Mouse (Mus musculus) CD4-positive, CD25-positive, alpha-beta regulatory T cell, adult 4 months (primary cell): ENCODE measurements around the gene Slc35e2. TPM values are rescaled to one million over a fixed set of nuclear protein-coding genes. Genes with fewer than 3 reads are reported as not detected.
"Not testable (repeated sequence)": the region's sequence is repeated elsewhere in the genome, so short reads cannot be mapped to it uniquely, and the experiment has no call there.

Source experiments
- ATAC-seq: one replicate; pipeline ENCODE4 v1.8.0; 2017
- polyA plus RNA-seq, 2 experiments: library from polyadenylated mRNA; unstranded; fragments of 100-300 nt; shearing (Covaris generic); gene quantifications; one replicate each; pipeline ENCODE4 v1.2.1; 2017

The Slc35e2 gene
- polyA plus RNA-seq, 2 experiments from 2014 or later = 9.1 to 9.7 TPM

DNA sequence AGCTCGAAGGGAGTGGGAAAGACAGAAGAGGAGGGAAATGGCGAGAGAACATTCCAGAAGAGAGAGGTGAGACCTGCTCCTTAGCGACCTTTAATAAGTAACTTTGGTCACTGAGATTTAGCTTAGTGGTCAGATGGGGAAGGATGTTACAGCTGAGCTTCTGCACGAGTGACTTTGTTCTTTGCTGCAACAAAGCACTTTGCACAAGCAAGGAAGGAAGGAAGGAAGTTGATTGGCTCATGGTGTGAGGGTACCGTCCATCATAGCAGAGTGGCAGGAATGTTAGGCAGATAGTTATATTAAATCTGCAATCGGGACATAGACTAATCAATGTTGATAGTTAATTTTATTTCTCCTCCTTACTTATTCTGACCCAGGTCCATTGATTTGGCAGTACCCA lies 29.1 kb downstream of the Slc35e2 start:
- ATAC-seq = no peak

DNA sequence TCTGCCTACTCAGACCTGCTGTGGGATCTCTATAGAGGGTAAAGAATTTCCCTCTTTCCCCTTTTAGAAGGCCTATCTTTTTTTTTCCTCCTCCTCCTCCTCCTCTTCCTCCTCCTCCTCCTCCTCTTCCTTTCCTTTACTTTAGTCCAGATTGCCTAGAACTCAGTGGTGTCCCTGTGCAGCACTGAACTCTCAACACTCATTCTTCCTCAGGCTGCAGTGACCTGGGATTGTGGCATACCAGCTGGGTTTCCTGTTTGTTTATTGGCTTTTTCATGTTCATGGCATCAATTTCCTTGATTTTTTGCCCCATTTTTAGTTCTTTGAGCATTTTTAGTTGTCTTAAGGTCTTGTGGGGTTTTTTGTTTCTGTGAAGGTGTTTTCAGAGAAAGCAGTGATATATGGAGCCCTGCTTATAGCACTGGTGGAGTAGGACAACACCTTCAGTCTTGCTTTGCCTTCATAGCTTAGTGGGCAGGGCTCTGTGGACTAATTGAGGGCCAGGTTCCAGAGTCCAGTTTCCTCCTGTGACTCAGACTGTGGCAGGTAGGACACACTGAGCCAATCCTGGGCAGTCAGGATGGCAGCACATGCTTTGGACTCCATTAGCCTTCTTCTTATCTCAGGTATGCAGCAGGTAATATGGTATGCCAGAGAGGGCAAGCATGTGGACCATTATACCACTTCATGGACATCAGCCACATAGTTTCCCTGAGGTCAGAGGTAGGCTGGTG lies 34.7 kb downstream of the Slc35e2 start:
- no peak for ATAC-seq

DNA sequence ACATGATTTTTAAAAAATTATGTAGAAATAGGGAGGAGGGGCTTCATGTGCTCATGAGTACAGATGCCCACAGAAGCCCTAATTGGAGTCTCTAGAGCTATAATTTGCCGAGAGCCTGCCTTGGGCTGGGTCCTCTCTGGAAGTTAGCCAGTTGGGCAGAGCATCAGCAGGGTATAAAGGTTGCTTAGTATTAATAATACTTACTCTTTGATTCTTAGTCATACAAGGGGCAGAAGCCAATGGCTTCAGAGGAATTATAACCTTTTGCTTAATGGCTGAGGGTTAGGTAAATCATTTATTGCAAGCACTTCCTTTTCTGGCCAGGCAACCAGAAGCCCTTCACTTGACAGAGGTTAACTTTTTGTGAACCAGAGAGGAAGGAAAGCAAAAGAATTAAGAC lies 42.3 kb downstream of the Slc35e2 start:
- no peak for ATAC-seq

DNA sequence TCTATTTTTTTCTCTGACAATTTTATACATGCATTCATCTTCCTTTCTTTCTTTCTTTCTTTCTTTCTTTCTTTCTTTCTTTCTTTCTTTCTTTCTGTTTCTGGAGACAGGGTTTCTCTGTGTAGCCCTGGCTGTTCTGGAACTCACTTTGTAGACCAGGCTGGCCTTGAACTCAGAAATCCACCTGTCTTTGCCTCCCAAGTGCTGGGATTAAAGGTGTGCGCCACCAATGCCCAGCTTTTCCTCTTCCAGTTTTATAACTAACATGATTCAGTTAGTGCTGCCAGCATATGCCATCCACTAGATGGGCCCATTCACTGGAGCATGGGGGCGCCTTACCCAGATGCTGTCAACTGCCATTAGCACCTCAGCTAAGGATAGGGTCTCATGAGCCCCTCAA lies 44.1 kb downstream of the Slc35e2 start, which contains the start of gene Gm10563:
Gm10563 (minus strand) TSS at position 101 of the 400 bp plus-strand sequence.
- ATAC-seq = not testable (repeated sequence)

DNA sequence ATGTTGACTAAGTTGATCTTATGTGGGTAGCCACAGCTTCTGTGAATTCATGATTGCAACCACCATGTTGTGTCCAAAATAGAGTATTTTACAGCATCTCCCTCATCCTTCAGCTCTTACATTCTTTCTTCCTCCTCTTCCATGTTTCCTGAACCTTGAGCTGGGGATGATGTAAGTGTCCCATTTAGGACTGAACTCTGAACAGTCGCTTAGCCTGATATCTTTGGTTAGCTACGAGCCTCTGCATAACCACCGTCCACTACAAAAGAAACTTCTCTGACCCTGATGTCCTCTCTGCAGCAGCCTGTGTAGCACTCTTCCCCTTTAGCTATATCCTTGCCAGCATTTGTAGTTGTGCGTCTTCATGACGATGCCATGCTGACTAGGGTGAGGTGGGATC lies 44.5 kb downstream of the Slc35e2 start:
- ATAC-seq = no peak

DNA sequence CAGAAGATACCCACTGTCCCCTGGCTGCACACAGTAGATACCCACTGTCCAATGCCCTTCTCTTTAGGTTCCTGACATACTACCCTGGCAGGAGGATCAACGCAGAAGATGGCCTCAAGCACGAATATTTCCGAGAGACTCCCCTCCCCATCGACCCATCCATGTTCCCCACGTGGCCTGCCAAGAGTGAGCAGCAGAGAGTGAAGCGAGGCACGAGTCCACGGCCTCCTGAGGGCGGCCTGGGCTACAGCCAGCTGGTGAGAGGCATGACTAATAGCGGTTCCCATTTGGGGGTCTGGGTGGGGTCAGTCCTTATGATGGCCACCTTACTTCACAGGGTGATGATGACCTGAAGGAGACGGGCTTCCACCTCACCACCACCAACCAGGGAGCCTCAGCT lies 48.1 kb downstream of the Slc35e2 start:
- ATAC-seq = no peak

DNA sequence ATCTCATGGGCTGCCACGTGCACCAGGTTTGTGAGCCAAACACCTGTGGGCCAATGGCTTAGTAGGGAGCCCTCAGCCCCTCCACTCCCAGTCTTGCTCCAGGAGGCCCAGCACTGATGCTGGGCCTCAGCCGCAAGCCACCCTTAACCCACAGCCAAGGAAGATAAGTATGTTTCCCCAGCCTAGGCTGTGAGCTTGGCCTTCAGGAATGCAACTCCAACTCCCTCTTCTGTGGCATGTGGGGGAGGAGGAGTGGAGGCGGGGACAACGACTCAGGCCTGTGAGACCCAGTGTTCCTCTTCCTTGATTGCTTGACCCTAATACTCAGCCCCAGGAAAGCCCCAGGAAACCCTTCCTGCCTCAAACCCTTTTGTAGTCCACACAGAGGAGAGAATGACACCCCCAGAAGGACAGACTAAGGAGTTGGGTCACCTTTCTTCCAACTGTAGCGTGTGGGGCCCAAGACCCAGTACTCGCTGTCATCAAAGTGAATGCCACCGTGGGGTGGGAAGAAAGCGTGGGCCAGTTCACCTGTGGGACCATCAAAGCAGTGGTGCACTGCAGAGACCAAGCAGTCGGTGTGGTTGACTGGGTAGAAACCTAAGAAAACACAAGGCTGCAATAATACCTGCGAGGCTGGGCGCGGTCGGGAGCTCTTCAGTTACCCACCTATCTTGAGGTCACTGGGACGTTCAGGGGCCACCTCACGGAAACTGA lies 50.5 kb downstream of the Slc35e2 start:
- no peak for ATAC-seq

DNA sequence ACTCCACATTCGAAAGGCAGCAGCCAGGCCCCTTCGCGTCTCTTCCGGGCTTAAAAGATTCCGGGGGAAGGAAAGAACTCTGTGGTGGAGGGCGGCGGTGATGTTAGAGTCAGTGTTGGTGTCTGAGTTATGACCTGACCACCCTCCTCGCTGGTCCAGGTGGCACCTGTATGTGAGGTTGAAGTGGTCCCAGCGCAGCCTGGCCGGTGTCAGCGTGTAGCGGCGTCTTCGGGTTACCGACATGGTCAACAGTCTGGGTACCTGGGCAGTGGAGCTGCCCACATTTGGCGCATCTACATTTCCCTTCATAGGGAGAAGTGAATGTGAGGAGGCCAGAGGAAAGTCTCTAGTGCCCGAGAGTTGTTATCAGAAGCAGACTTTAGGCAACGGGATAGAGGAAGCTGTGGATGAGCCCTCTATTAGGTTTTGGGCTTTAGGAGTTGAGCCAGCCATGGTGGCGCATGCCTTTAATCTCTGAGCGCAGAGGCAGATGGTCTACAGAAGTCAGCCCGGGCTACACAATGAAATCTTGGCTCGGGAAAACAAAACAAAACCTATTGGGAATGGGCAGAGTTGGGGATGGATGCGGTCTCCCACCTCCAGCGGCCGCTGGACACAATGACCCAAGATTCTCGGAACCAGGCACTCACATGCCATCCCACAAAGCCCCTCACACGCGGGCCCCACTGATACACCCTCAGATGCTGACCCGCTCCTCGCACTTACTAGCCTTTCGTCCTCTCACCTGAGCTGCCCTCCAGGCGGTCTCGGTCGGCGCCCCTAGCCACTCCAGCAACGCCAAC lies 51.3 kb downstream of the Slc35e2 start:
- no peak for ATAC-seq

DNA sequence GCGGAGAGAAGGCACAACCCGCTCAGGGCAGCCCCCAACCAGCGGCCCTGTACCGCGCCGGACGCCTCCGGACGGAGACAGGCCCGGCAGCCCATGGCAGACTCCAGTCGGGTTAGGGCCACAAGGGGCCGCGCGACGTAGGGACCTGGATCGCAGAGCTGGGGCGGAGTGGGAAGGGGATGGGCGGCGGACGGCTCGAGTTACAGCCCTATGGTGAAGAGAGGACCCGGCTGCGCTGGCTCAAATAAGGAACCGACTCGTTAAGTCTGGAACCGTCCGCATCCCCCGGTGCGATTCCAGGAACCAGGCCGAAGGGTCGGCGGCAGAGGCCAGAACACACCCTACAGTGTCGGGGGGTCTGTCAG lies 51.9 kb downstream of the Slc35e2 start, which contains the start of gene Mmp23:
Mmp23 (minus strand) TSS at position 299 of the 365 bp plus-strand sequence.
- no peak for ATAC-seq

DNA sequence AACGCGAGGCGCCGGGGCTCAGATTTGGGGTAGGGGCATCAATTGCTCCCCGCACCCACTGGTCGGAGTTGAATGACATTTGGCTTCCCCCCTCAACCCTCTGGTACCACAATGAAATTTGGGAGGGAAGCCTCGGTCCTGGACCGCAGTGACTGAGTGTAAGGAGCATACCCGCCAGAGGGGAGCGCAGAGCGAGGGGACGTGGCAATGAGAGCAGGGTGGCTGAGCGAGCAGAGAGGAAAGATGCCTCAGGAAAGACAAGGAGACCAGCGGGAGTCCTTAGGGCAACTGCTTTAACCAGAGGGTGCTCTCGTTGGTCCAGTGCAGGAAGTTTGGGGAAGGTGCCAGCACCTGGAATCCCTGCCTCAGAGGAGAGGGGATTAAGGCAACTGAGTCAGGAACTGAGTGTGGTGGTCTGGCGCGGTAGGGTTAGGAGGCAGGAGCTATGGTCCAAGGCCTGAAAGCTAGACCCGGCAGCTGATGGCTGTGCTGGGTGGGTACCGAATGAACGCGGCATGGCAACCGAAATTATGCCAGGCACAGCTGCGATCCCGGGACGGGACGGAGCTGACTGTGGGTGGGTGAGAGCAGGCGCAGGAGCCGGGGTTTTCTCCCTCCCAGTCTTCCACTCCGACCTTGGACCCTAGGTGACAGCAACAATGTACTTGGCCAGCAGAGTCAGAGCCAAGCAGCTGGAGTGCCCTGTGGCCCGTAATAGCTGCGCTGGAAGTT lies 52.4 kb downstream of the Slc35e2 start:
- ATAC-seq = no peak

DNA sequence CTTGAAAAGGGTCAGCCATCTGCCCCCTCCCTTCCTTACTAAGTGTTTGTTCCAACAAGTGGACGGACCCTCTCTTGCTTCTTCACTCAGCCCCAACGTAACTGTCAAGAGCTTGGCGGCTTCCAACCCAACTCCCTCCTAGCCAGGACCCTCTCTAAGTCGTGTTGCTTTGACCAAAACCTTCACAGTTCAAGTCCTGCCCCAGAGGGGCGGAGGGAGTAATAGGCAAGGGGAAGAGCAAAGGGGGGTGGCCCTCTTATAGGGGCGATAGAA lies 52.9 kb downstream of the Slc35e2 start:
- ATAC-seq = no peak

DNA sequence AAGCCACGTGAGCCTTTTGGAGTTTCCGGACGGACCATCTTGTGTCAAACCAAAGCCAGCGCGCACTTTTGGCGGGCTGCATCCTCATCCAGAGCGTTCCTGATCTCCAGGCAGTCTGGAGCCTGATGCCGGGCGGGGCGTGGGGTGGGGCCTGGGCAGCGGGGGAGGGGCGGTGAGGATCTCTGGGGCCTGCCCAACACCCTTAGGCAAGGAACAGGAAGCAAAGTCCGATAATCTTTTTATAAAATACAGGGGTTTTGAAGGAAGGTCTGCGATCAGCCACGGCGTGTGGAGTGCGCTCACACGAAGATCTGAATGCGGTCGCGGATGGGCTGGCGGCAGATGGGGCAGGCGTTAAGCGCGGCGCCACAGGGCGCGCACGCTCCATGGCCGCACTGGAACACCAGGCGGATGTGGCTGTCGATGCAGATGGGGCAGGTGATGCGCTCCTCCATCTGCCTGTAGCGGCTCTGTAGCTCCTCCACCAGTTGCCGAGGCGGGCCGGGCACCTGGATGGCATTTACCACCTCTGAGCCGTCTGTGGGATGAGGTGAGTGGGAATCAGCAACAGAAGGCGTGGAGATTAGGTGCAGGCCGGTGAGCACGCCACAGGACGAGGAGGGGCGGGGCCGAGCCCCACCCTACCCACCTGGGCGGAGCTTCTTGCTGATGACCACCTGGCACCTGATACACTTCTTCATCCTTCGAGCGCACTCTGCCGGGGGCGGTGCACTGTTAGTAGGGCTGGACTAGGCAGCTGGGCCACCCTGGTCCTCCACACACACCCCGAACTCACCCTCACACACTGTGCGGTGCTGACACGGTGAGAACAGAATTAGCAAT lies 53.5 kb downstream of the Slc35e2 start:
- peak; percentile 87 for ATAC-seq

DNA sequence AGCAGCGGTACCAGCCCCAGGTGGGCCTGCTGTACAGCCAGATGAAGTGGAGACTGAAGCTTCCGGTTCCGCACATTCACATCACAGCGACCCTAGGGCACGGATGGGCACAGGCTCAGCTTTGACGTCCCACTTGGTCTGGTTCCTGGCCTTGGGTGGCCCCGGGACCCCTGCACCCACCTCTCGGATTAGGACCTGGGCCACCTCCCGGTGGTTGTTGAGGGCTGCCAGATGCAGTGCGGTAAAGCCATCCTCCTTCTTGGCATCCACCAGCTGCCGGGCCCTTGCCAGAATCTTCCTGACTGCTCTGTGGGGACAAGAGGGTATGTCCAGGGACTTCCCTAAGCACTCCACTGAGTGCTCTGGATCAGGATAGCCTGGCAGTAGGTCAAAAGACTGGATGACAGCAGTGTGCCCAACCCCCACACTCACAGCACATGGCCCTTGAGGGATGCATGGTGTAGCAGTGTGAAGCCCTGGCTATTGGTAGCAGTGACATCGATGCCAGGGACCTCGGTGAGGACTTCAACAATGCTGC lies 55.1 kb downstream of the Slc35e2 start:
- ATAC-seq = no peak

DNA sequence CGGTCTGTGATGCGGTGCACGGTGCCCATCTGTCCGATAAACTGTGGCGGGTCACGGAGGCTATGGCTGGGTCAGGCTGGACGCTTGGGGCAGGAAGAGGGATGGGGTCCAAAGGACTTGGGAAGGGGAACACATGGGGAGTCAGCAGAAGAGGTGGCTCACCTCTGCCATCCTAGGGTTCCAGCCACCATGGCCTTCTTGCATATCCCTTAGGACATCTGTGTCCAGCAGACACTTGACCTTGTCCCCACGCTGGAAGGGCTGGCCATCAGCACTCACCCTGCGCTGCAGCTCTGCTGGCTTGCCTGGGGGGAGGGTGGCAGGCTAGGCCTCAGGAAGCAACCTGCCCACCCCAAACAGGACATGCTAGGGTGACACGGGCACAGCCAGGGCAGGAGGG lies 57.7 kb downstream of the Slc35e2 start:
- no peak for ATAC-seq

DNA sequence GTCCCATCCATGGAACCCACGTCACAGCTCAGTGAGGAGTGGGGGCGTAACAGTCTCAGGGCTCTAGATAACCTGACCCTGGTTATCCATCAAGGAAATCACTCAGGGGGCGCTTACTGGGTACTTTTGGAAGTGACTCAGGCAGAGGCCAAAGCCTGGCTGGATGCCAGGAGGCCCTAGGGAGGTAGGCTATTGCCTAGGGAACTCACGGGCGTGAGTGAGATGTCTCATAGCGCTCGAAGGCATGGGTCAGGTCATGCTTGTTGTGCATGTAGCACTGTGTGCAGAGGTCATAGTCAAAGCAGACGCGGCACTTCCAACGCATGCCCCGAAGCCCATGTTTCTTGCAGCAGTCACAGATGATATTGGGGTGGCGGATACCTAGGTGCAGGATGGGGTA lies 59.4 kb downstream of the Slc35e2 start:
- ATAC-seq = no peak

DNA sequence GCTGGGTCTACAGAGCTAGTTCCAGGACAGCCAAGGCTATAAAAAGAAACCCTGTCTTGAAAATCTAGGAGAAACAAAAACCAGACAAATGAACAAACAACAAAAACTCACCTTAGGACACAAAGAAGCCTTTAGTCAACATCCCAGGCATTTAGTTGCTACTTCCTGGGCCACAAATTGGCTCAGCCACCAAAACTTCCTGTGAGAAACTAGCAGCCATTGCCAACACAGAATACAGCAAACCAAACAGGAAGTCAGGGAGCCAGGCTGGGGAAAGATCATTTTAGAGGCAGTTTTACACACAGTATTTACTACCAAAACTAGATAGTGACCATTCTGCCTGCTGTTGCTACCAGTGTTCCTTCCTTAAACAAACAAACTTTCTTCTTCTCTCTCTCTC lies 65.7 kb downstream of the Slc35e2 start:
- no peak for ATAC-seq

DNA sequence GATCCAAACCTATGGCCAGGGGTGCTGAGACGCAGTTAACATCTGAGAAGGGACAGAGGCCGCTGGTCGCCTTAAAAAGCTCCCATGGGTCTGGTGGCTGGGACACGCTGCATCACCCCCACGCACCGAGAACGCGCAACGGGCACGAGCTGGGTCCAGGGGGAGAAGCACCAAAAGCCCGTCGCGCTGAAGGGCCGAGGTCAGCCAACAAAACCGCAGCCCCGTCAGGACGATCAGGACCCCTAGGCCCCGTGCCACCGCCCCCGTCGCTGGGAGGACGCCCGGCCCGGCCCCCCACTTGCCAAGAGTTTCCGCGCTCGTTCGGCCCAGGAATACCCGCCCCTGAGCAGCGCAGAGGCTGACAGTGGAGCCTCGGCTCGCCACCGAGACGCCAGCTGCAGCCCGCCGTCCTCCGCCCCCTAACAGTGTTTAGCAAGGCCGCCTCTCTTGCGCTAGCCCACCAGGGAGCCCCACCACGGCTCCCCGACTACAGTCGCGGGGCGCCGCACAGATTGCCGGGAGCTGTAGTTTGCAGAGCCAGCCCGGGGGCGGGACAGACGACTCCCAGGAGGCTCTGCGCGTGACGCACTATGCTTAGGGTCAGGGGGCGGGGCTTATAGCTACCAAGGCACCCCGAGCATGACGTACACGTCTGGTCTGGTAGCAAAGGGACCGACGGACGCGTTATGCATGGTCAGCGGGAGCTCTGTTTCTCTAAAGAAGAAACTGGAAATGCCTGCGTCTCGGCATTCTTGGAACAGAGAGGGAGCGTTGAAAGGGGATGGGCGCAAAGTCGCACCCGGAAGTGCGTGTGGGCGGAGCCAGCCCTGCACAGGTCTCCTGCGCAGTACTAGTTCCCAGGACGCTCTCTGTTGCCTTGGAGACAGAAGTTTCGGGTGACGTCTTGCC lies 67.7 kb downstream of the Slc35e2 start, which contains the start of gene Mib2:
Mib2 (minus strand) TSS at position 510 of the 909 bp plus-strand sequence.
- ATAC-seq = peak; percentile 95

DNA sequence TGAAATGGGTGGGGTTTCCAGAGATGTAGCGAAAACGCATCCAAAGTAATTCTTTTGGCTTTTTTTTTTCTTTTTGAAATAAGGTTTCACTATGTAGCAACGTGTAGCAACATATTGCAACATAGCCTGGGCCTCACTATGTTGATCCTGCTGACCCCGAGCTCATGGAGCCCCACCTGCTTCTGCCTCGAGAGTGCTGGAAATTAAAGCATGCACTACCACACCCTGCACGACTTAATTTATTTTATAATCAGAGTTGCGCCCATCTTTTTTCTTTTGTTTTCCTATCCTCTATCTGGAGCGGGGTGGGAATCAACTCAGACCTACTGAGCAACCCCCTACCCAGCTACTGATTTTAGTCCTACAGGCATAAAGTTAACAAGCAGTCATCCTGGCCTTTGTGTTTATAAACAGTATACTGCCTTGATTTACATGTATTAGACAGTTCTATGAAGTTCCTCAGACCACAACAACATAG lies 68.4 kb downstream of the Slc35e2 start:
- ATAC-seq = no peak

DNA sequence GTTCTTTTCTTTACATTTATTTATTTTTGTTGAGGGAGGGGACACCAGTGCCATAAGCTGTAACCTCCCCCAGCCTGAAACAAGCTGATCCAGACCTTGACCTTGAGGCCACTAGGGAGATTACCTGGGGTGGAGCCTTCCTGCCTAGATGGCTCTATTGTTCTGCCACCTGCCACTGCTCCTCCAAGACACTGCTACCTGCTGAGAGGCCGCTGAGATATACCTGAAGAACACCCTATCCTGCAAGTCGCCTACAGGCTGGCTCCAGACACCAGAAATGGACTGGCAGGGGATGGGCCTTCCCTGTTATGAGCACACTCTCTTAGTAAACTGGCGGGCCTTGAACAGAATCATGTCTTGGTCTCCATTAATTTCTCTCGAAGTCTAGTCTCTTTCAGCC lies 69.0 kb downstream of the Slc35e2 start:
- not testable (repeated sequence) for ATAC-seq

DNA sequence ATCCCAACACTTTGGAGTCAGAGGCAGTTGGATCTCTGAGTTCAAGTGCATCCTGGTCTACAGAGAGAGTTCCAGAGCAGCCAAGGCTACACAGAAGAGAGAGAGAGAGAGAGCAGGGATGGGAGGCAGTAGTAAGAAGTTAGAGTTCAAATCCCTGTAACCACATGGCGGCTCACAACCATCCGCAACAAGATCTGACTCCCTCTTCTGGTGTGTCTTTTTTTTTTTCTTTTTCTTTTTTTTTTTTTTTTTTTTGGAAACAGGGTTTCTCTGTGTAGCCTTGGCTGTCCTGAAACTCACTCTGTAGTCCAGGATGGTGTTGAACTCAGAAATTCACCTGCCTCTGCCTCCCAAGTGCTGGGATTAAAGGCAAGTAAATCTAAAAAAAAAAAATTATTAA lies 70.9 kb downstream of the Slc35e2 start:
- no peak for ATAC-seq
